Mouse (Mus musculus) kidney, postnatal 0 days (tissue): ENCODE data around the gene Cntnap1. TPM values are rescaled to one million over a fixed set of nuclear protein-coding genes. Genes with fewer than 3 reads are reported as not detected.
"Not testable (repeated sequence)": the region's sequence is repeated elsewhere in the genome, so short reads cannot be mapped to it uniquely, and the experiment has no call there.

Source experiments
- ATAC-seq: fragments of 200-750 bp; cut with Nextera tagmentation; replicated peaks from 2 replicates; pipeline ENCODE4 v1.8.0; 2017; ENCODE audit warnings: low read depth, moderate number of reproducible peaks, moderate TSS enrichment, moderate library complexity; ENCODE audit not compliant: low FRiP score
- DNase-seq: peaks from one replicate; pipeline ENCODE4 v3.0.0-alpha.2; 2016; ENCODE audit warnings: low spot score
- H3K27ac ChIP-seq: fragments of 300-500 bp; sonication (generic); 2 replicates; pipeline ENCODE4 v1.5.1; 2014; ENCODE audit warnings: mild to moderate bottlenecking
- H3K27me3 ChIP-seq: fragments of 300-500 bp; sonication (generic); 2 replicates; pipeline ENCODE4 v1.6.1; 2014; ENCODE audit warnings: low read length, mixed read lengths; ENCODE audit not compliant: insufficient read depth
- H3K36me3 ChIP-seq: fragments of 300-500 bp; sonication (generic); 2 replicates; pipeline ENCODE4 v1.6.1; 2014; ENCODE audit warnings: low read length, mixed read lengths; ENCODE audit not compliant: insufficient read depth
- H3K4me1 ChIP-seq: fragments of 300-500 bp; sonication (generic); replicated peaks from 2 replicates; pipeline ENCODE4 v1.6.1; 2014; ENCODE audit warnings: antibody characterized with exemption, low read length, mixed read lengths; ENCODE audit not compliant: insufficient read depth
- H3K4me2 ChIP-seq: fragments of 300-500 bp; sonication (generic); 2 replicates; pipeline ENCODE4 v1.6.1; 2014; ENCODE audit warnings: mild to moderate bottlenecking, low read length, moderate library complexity, mixed read lengths
- H3K4me3 ChIP-seq: fragments of 300-500 bp; sonication (generic); replicated peaks from 2 replicates; pipeline ENCODE4 v1.5.1; 2014; ENCODE audit warnings: low read depth, low read length
- H3K9ac ChIP-seq: fragments of 300-500 bp; sonication (generic); 2 replicates; pipeline ENCODE4 v1.6.1; 2014; ENCODE audit warnings: low read depth, low read length
- H3K9me3 ChIP-seq: fragments of 300-500 bp; sonication (generic); replicated peaks from 2 replicates; pipeline ENCODE4 v1.6.1; 2016; ENCODE audit warnings: low read length, inconsistent platforms, mixed read lengths
- CTCF ChIP-seq: IDR thresholded peaks from 2 replicates; pipeline ENCODE4 v1.5.1; 2016; ENCODE audit warnings: antibody characterized with exemption, low read depth, mild to moderate bottlenecking, moderate library complexity
- WGBS: fragments of 180-500 bp; shearing (Covaris S2); extraction: QIAGEN DNeasy Blood & Tissue Kit; methylation state at CpG from one replicate; pipeline ENCODE4 v1.1.7; 2014; 5-methylcytosine and 5-hydroxymethylcytosine counted together
- polyA plus RNA-seq: library from polyadenylated mRNA; unstranded; fragments of >200 nt; fragmentation: Nextera tagmentation; extraction: Ambion mirVana; gene quantifications from 2 replicates; pipeline ENCODE4 v1.2.1, GENCODE M21; 2015

Cntnap1 gene
- polyA plus RNA-seq, result 0.75 and 0.78 TPM in 2 replicates

- Histone ChIP-seq H3K36me3 (peaks cover 21% of the 10 kb centered on the region; the same call in 1 of the 2 replicates), H3K4me3 (peak within 1 kb of the TSS; percentile 74), H3K27me3 (no peaks in the 10 kb centered on the region), H3K9me3 (no peaks in the 10 kb centered on the region), H3K4me2 (peak within 1 kb of the TSS; percentile 75), H3K9ac (peak within 1 kb of the TSS; percentile 59), H3K27ac (peak within 1 kb of the TSS; percentile 93), H3K4me1 (peaks cover 39% of the 10 kb centered on the region)
- peak; percentile 73 for DNase-seq
- no peak for TF ChIP-seq CTCF
- WGBS, result under 1% methylated on average over 35 of the region's 35 CpGs
- no peak for ATAC-seq
Measured at GRCm38 (mm10) chr11:101170354-101170810, at the start of gene Cntnap1. TSS of gene Cntnap1 (plus strand) at chr11:101170523.

GRCm38 (mm10) chr11:101120545-101121188, 49.7 kb upstream of the Cntnap1 start:
- peaks cover 8% of the 10 kb centered on the region; the same call in 1 of the 2 replicates for H3K36me3 ChIP-seq
- ATAC-seq, result no peak
- H3K4me3 ChIP-seq, result peak overlapping the region; percentile 81
- no peak for DNase-seq
- H3K27me3 ChIP-seq, result no peaks in the 10 kb centered on the region
- peak overlapping the region; percentile 92 for H3K4me2 ChIP-seq
- WGBS, result 19% methylated on average over 19 of the region's 19 CpGs
- H3K4me1 ChIP-seq, result peaks cover 16% of the 10 kb centered on the region; the same call in 1 of the 2 replicates
- H3K9ac ChIP-seq, result peak overlapping the region; percentile 69
- H3K27ac ChIP-seq, result peak overlapping the region; percentile 85
- H3K9me3 ChIP-seq, result no peaks in the 10 kb centered on the region
- TF ChIP-seq CTCF, result no peak

GRCm38 (mm10) chr11:101124494-101124893, 45.8 kb upstream of the Cntnap1 start:
- H3K4me2 ChIP-seq, ATAC-seq, DNase-seq, H3K27me3 ChIP-seq, H3K9me3 ChIP-seq, H3K27ac ChIP-seq, H3K4me3 ChIP-seq, H3K4me1 ChIP-seq, H3K9ac ChIP-seq: not testable (repeated sequence)
- WGBS, result 90% methylated on average over 6 of the region's 8 CpGs
- H3K36me3 ChIP-seq, result peaks cover 15% of the 10 kb centered on the region

GRCm38 (mm10) chr11:101125008-101125407, 45.3 kb upstream of the Cntnap1 start:
- not testable (repeated sequence) for H3K9me3 ChIP-seq, H3K27ac ChIP-seq, H3K4me2 ChIP-seq, H3K27me3 ChIP-seq, DNase-seq, ATAC-seq, H3K9ac ChIP-seq, H3K4me3 ChIP-seq, H3K4me1 ChIP-seq
- WGBS, result 95% methylated on average over 4 of the region's 9 CpGs
- peaks cover 15% of the 10 kb centered on the region for H3K36me3 ChIP-seq

- DNase-seq (no peak), ATAC-seq (no peak)
- 78% methylated on average over 1 of the region's 1 CpGs for WGBS
- H3K27ac ChIP-seq, result no peak overlapping the region
- no peaks in the 10 kb centered on the region; the same call in 1 of the 2 replicates for H3K4me1 ChIP-seq
- no peak overlapping the region for H3K4me3 ChIP-seq
- H3K9me3 ChIP-seq, result no peaks in the 10 kb centered on the region
- H3K36me3 ChIP-seq, result peaks cover 15% of the 10 kb centered on the region
- H3K4me2 ChIP-seq, result no peak overlapping the region
- TF ChIP-seq CTCF, result peak; percentile 32; the same call in 1 of the 2 replicates
- no peak overlapping the region for H3K9ac ChIP-seq
- no peaks in the 10 kb centered on the region for H3K27me3 ChIP-seq
Measured at GRCm38 (mm10) chr11:101127075-101127474, 43.2 kb upstream of the Cntnap1 start.

GRCm38 (mm10) chr11:101128996-101129577, 41.2 kb upstream of the Cntnap1 start:
- H3K9ac ChIP-seq, result no peak overlapping the region
- WGBS, result 78% methylated on average over 11 of the region's 11 CpGs
- peaks cover 11% of the 10 kb centered on the region; the same call in 1 of the 2 replicates for H3K36me3 ChIP-seq
- DNase-seq (no peak), ATAC-seq (no peak)
- H3K4me2 ChIP-seq, result no peak overlapping the region
- no peak overlapping the region for H3K27ac ChIP-seq
- H3K9me3 ChIP-seq, result no peaks in the 10 kb centered on the region
- no peak overlapping the region for H3K4me3 ChIP-seq
- H3K27me3 ChIP-seq, result no peaks in the 10 kb centered on the region
- H3K4me1 ChIP-seq, result no peaks in the 10 kb centered on the region; the same call in 1 of the 2 replicates
- no peak for TF ChIP-seq CTCF
